Mouse (Mus musculus) layer of hippocampus, adult 18-20 months (tissue): ENCODE measurements around the gene Tsc1. TPM values are rescaled to one million over a fixed set of nuclear protein-coding genes. Genes with fewer than 3 reads are reported as not detected.

Experiments
- DNase-seq, 2 experiments: peaks; one replicate each; pipeline ENCODE4 v3.0.0; 2022; ENCODE audit warnings: low spot score in 2 of 2
- long read RNA-seq: library from polyadenylated mRNA; stranded (forward); transcript quantifications from one replicate; pipeline ENCODE4 v2.0.0, GENCODE M21; 2021
- total RNA-seq, 2 experiments: library from RNA; stranded (reverse); gene quantifications; 2 replicates each; pipeline ENCODE4 v1.2.3; 2021

Tsc1 gene
- 10 to 100 TPM; 44.7 to 46.0 TPM for total RNA-seq
- long read RNA-seq, full-length matches to known transcripts = 5 of 125 reads
- long read RNA-seq, partial matches to known transcripts = 2 of 125 reads
- long read RNA-seq, other reads (novel, unspliced or antisense) = 118 of 125 reads

GRCm38 (mm10) chr2:28640461-28641424 lies at the start of gene Tsc1:
Gene Tsc1, plus strand, starts transcription at chr2:28641228.
- DNase-seq = peak; percentile 91 to 96

- DNase-seq = no peak
Measured at GRCm38 (mm10) chr2:28591479-28591878, 49.5 kb upstream of the Tsc1 start.

DNA sequence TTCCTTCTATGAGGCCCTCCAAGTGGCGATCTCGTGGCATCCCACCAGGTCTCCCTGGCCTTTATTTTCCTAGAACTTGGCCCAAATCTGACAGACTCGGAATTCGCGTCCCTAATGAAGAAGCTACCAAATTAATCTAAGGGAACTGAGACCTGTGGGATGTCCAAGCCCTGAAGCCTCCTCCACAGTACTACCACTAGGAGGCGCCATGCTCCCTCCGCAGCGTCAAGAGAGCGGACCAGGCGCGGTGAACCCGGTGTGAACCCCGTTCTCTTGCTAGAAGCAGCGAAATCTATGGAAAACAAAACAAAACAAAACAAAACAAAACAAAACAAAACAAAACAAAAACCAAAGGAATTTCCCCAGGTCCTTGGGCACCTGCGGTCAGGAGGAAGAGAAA lies 48.2 kb upstream of the Tsc1 start:
- peak in 1 of 2 experiments; percentile 37 for DNase-seq

DNA sequence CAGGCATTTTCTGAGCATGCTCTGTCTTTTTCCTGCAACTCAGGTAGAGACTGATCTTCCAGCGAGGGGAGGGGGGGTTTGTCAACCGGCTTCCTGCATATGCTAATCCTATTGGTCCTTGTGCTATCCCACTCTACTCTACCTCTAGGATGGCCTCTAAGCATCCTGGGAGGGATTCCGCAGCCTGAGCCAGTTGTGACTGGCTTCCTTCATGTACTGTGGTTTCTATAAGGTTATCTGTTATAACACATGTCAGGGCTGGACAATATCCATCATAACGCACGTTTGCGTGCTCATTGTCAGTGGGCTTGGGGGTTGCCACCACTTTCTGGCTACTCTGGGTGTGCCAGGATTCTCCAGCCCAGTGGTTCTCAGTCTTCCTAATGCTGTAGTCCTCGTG lies 45.0 kb upstream of the Tsc1 start:
- no peak for DNase-seq

GRCm38 (mm10) chr2:28596998-28597397 lies 44.0 kb upstream of the Tsc1 start:
- DNase-seq = no peak

- no peak for DNase-seq
Measured at GRCm38 (mm10) chr2:28597733-28598547, 43.1 kb upstream of the Tsc1 start.

GRCm38 (mm10) chr2:28598692-28599568 lies 42.1 kb upstream of the Tsc1 start:
- no peak for DNase-seq

DNA sequence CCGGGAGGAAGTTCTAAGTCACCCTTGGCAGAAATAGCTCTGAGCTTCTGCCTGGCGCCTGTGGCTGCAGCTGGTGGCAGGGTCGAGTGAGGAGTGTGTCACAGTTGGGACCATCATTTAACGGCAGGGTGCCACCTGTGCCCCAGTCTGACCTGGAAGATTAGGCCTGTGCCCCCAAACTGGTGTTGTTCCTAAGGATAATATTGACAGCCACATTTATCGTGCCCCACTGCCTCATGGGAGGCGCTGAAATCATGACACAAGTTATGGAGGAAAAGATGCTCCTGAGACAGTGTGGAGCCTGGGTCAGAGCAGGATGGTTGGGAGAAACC lies 41.5 kb upstream of the Tsc1 start:
- DNase-seq = no peak

GRCm38 (mm10) chr2:28601720-28602590 lies 39.1 kb upstream of the Tsc1 start:
- no peak for DNase-seq

DNA sequence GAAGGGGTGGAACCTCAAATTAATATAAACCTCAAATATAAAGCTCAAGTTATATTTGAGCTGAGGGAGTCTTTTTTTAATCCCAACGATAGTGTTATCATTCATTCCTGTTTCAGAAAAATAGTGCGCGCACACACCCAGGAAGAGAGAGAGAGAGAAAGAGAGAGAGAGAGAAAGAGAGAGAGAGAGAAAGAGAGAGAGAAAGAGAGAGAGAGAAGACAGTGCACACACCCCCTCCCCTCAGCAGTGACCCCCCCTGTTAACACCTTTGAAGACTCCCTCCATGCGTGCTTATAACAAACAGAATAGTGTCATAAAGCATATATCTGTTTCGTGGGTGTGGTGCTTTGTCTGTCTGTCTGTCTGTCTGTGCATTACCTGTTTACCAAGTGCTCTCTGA lies 37.5 kb upstream of the Tsc1 start:
- DNase-seq = no peak

DNA sequence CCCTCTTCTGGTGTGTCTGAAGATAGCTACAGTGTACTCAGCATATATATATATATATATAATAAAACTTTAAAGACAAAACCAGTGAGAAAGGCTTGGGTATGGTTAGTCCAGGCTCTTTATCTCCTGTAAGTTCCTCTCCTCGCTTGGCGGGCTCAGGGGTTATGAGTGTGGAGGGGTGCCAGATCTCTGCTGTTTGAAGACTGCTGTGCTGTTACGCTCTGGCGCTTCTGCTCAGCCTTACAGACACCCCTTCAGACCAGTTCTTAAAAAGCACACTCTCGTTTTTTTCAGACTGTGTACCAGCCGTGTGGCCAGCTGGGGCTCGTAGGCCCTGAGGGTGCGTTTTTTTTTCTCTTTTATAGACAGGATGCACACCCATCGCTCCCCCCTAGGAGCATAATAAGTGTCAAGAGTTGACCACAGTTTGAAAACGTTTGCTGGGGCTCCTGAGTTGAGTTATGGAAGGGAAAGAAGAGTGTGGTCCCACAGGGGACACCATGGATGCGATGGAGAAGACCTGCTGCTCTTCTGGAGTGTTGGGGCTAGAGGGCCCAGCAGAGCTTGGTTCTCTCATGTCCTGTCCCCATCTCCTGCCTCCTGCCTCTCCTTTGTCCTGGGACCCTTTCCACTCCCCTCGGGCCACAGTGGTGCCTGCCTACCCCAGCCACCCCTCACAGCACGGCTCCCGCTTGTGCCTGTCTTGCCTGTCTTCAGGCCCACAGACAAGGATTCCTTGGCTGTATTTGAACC lies 35.1 kb upstream of the Tsc1 start:
- DNase-seq = no peak

GRCm38 (mm10) chr2:28606601-28607340 lies 34.3 kb upstream of the Tsc1 start:
- DNase-seq = no peak

DNA sequence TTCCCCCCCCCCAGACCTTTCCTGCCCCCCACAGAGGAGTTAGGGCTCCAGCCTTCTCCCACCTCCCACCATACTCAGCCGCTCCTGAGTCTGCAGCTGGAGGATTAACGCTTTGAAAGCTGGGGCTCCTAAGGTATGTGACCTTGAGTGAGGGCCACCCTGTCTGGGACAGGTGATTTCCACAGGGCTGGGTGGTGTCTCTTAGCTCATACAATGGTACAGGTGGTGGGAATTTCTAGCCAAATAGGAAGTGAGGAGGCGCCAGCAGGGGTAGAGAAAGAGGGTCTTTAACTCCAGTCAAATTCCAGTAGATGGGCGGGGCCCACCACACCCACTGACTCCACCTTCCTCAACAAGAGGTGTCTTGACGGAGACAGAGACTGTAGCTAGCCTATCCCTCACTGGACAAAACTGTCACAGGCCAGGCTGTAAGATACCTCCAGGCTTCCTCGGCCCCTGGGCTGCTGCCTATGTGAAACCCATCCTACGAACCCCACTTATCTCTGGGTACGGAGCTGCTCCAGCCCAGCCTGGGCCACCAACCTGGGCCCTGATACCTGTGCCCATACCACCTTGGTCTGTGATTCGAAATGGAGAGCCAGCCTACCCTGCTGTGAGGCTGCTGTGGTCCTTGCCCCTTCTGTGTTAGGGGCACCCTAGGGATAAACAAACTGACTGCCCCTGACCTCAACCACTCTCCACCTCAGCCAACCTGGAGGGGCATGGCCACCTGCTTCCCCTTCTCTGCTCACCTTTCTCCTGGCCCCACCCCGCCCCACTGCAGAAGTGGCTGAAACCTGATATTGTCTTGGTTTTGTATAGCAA lies 33.5 kb upstream of the Tsc1 start:
- no peak for DNase-seq

DNA sequence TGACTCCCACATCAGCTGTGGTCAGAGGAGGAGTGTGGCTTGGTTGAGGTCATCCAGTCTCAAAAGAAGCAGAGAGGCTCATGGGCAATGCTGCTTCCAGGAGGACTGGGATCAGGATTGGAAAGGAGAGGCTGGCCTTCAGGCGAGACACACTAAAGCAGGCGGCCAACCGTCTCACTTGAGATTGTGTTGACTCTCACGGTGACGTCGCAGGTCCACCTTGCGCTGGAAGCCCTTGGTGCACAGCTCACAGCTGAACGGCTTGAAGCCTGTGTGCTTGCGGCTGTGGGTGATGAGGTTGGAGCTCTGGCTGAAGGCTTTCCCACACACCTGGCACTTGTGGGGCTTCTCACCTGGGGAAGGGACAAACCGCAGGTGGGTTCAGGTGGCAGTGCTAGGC lies 31.2 kb upstream of the Tsc1 start:
- no peak for DNase-seq

DNA sequence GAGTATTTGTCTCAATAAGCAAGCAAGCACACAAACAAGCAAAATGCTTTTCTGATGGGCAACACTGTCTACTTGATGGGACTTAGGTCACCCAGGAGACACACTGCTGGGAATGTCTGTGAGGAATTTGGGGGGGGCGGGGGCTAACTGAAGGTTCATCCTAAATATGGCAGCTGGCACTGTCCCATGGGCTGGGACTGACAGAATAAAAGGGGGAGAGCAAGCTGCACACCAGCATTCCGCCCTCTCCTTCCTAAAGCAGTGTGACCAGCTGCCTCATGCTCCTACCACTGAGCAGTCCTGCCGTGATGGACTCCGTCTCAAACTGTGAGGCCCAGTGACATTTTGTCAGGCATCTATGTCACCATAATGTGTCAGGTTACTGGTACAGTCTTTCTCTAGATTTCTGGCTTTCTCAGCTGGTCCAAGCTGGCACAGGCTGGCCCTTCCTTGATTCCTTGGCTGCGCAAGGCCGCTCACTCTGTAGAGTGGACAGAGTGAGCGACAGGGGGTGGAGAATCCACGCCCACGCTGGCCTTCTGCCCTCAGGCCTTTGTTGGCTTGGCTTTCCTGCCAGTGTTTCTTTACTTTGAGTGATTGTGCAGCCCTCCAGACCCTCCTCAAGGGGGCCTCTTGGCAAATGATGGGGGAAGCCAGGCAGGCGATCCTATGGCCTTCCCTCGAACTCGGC lies 30.2 kb upstream of the Tsc1 start:
- DNase-seq = no peak

GRCm38 (mm10) chr2:28611407-28611787 lies 29.6 kb upstream of the Tsc1 start:
- no peak for DNase-seq

DNA sequence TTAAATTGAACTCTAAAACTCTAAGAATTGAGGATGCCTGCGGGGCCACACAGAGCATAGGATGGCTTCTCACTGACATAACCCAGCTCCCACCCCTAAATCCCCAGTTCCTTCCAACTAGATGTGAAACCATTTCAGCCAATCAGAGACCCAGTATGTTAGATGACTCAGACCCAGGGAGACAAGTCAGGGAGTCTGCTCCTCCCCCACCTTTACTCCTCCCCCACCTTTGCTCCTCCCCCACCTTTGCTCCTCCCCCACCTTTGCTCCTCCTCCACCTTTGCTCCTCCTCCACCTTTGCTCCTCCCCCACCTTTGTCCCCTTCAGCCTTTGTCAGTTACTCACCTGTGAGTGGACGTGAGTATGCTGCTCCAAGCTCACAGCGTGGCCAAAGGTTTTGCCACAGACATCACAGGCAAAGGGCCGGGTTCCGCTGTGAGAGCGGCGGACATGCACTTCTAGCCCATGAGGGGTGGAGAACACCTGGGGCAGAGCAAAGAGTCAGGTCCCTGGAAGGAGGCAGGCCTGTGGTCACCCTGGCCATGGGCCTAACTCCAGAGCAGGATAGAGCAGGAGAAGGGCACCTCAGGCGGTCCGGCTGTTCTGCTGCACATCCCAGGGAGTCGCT lies 28.5 kb upstream of the Tsc1 start:
- no peak for DNase-seq
